Mouse (Mus musculus): ENCODE measurements at regions not wholly inside any gene's neighbourhood (a gene's known extent, or its start where the extent isn't known, plus 50 kb on each side); places are given as distances from the start of the nearest gene placed in this dataset.

DNA sequence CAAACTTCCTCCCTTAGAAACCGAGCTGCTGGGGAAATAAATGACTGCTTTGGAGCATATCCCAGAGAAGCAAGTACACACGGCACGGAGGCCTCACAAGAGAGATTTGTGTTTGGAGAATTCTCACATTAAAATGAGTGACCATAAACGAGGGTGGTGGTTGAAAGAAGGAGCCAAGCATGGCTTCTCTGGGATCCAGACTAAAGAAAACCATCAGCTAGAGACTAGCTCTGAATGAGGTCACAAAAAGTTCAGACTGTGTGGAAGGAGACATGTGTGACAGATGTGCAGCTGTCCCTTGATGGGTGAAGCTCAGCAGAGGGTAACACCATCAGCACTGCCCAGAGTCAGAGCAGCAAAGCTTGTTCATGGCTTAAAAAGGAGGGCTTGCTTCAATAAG lies 89.4 kb upstream of the Tenm4 start:
- DNase-seq (ENCODE audit: low spot score in 2 of 2) = no peak

- DNase-seq (ENCODE audit: low spot score in 2 of 2) = no peak
Measured at GRCm38 (mm10) chr7:96095185-96095584, 75.9 kb upstream of the Tenm4 start.

DNA sequence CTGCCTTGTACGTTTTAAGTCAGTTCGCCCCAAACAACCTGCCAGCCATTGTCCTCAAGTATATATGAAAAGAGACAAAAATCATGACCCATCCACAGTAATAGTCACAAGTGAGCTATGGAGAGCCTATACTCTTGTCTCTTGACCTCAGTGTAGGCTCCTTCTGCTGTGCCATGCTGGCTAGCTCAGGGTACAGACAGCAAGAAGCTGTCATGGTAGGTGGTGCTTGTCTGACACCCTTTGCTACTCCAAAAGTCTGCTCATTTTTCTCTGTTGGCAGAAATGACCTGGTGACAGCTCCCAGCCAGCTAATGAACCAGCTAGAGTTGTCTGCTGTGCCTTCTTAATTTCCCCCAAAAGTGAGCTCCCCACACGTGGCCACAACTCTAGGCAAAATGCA lies 75.3 kb upstream of the Tenm4 start:
- no peak for DNase-seq (ENCODE audit: low spot score in 2 of 2)

- no peak for DNase-seq (ENCODE audit: low spot score in 2 of 2)
Measured at GRCm38 (mm10) chr7:96098686-96099376, 72.2 kb upstream of the Tenm4 start.

DNA sequence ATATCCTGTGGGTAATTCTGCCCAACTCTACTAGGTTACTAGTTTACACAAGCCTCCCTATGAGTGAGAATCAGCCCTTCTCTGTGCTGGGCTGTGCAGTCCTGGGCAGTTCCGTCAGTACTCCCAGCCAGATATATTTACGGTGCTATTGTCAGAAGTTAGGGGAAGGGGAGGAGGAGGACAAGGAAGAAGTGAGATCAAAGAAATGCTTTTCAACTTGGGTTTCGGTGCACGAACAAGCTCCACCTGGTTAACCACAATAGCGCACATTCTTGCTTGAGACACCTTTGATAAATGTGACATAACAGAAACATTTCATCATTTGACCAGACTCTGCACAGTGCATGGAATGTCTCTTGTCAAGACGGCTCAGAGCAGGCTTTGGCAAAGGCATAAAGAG lies 68.3 kb upstream of the Tenm4 start:
- no peak for DNase-seq (ENCODE audit: low spot score in 2 of 2)

DNA sequence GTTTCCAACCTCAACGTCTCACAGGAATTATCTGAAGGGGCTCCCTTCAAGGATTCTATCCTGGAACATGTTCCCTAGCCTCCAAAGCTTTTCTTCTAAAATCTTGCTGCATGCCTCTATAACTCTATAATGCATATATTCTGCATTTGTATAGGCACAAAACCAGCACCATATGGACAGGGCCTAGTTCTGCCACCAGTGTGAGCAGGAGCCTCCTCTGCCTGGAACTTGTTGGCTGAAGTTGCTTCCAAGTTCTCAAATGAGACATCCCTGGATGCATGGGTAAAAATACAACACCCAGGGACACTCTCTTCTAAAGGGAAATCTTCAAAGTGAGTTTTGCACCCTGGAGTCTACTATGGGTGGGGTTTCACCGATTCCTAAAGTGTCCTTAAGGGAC lies 62.3 kb upstream of the Tenm4 start:
- DNase-seq (ENCODE audit: low spot score in 2 of 2) = peak in 1 of 2 experiments; percentile 27

- no peak for DNase-seq (ENCODE audit: low spot score in 2 of 2)
Measured at GRCm38 (mm10) chr7:96120142-96120541, 50.9 kb upstream of the Tenm4 start.

Measured in frontal cortex, postnatal 36 days (tissue).